Mouse (Mus musculus) adrenal gland, adult 8-10 months (tissue): Measurements from ENCODE around the gene Hopx. TPM values are rescaled to one million over a fixed set of nuclear protein-coding genes. Genes with fewer than 3 reads are reported as not detected.

ENCODE experiments used
- DNase-seq: peaks from one replicate; pipeline ENCODE4 v3.0.0; 2022
- total RNA-seq, 4 experiments: library from RNA; stranded (reverse); gene quantifications; 2 replicates each; pipeline ENCODE4 v1.2.4; 2022

The Hopx gene
- total RNA-seq, 4 experiments from 2014 or later: 1.5 to 4.1 (median 2.1) TPM

DNA sequence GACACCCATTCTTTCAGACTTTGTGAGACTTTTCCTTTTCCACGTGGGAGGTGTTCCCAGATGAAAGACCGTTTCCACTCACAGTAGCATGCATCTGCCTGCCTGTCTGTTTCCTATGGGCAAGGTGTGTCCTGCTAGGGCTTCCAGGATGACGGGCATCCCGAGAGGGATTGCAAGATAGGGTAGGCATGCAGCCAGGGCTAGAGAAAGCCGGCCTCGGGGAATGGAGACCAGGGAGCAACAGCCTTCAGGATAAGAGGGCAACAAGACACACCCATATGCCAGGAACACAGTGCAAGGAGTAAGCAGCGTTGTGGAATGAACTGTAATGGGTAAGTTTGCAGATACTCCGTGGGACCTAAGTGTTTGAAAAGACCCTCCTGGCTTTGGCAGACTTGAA is 47.6 kb downstream of the Hopx start:
- no peak for DNase-seq

GRCm38 (mm10) chr5:77061372-77062038 is 53.4 kb downstream of the Hopx start:
- DNase-seq: no peak

GRCm38 (mm10) chr5:77060363-77060762 is 54.6 kb downstream of the Hopx start:
- DNase-seq: no peak

DNA sequence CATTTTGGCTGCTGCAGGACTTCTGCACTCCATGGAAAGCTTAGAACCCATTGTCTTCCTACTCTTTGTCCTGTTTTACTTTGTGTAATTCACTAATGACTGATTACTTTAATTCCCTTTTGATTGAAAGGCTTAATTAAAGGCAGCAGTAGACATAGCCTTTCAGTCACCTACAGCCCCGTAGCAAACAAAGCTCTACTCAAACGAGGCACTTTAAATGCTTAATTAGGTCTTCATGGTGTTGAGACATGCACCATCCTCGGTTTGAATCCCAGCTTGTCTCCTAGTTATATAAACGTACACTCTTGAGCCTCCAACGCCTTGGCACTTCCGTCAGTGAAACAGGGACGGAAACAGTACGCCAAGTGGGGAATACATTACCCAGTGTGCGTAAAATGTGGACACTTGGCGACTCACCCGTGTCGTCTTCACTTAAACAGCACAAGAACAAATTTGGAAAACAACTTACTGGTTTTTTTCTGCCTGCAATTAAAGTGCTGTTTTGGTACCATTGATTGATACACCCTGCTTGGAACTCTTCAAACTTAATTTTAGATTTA is 58.0 kb downstream of the Hopx start:
- DNase-seq: no peak

- DNase-seq: no peak
These were observed 62.3 kb downstream of the Hopx start for GRCm38 (mm10) chr5:77052616-77053015.

DNA sequence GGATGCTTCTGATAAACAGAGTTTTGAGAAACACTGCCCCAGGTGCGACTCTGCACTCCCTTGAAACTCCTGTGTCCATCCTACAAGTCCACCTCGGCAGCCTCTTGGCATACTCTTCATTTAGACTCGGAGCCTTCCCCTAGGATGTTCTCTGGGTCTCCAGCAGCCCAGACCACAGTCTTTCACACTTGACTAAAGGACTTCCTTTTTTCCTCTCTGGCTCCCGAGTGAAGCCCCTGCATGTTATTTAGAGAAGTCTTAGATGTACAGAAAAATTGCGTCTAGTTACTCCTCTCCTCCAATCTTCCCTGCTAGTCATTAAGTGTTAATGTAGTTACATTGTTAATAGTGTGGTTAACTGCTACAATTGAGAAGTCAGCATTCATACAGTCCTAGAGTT is 70.6 kb downstream of the Hopx start:
- DNase-seq: no peak

- DNase-seq: no peak
These were observed 75.5 kb downstream of the Hopx start for GRCm38 (mm10) chr5:77039391-77039790.

- DNase-seq: no peak
These were observed 76.5 kb downstream of the Hopx start for GRCm38 (mm10) chr5:77038451-77038850.

Other genes starting within 250 kb of the Hopx start
- 10 to 100 TPM; 14.7 to 28.9 (median 21.4) TPM for gene Aasdh, start 209.6 kb downstream of the Hopx start, total RNA-seq
- gene Paics, start 163.8 kb downstream of the Hopx start, total RNA-seq: 100 to 1,000 TPM; 160 to 214 (median 189) TPM
- gene Ppat, start 163.5 kb downstream of the Hopx start, total RNA-seq: 10 to 100 TPM; 15.8 to 26.3 (median 19.0) TPM
- gene Srp72, start 140.4 kb downstream of the Hopx start, total RNA-seq: 100 to 1,000 TPM; 124 to 171 (median 156) TPM
- not detected for gene Arl9, start 111.1 kb downstream of the Hopx start, total RNA-seq
- under 1 TPM in 2 of 4 experiments, not detected in 2; 0.23 to 0.24 TPM for gene Thegl, start 99.1 kb downstream of the Hopx start, total RNA-seq
- gene Spink2, start 96.3 kb upstream of the Hopx start, total RNA-seq: not detected
- gene Rest, start 150.4 kb upstream of the Hopx start, total RNA-seq: 10 to 100 TPM; 24.0 to 31.9 (median 26.4) TPM
- gene Noa1, start 195.0 kb upstream of the Hopx start, total RNA-seq: 10 to 100 TPM; 25.0 to 29.8 (median 27.7) TPM
- 100 to 1,000 TPM in 2 of 4 experiments, 10 to 100 TPM in 2; 63.5 to 111 (median 85.4) TPM for gene Polr2b, start 195.0 kb upstream of the Hopx start, total RNA-seq